Mouse (Mus musculus) kidney, postnatal 14 days (tissue): ENCODE results near the gene Ovca2.
A peak's percentile ranks its signal among the peaks of the same experiment; 100 is the strongest.

Experiments
- DNase-seq: peaks from one replicate; pipeline ENCODE4 v3.0.0; 2022; ENCODE audit warnings: mixed read lengths

Gene Ovca2

GRCm38 (mm10) chr11:75168590-75169361, 9.9 kb downstream of the Ovca2 start:
- peak; percentile 91 for DNase-seq

GRCm38 (mm10) chr11:75167643-75168589, 10.7 kb downstream of the Ovca2 start:
- peak; percentile 70 for DNase-seq

- peak; percentile 68 for DNase-seq
Measured at GRCm38 (mm10) chr11:75166861-75167642, 11.6 kb downstream of the Ovca2 start.

GRCm38 (mm10) chr11:75166193-75166842, 12.3 kb downstream of the Ovca2 start:
- DNase-seq, result peak; percentile 41

GRCm38 (mm10) chr11:75165441-75166192, 13.0 kb downstream of the Ovca2 start:
- DNase-seq, result peak; percentile 88

- DNase-seq, result no peak
Measured at GRCm38 (mm10) chr11:75164750-75165149, 13.9 kb downstream of the Ovca2 start.

GRCm38 (mm10) chr11:75164051-75164450, 14.6 kb downstream of the Ovca2 start:
- DNase-seq, result no peak

GRCm38 (mm10) chr11:75163379-75163778, 15.3 kb downstream of the Ovca2 start:
- DNase-seq, result peak; percentile 29

- DNase-seq, result no peak
Measured at GRCm38 (mm10) chr11:75162591-75163080, 16.0 kb downstream of the Ovca2 start.

GRCm38 (mm10) chr11:75161417-75162008, 17.1 kb downstream of the Ovca2 start:
- DNase-seq, result no peak

- no peak for DNase-seq
Measured at GRCm38 (mm10) chr11:75160954-75161353, 17.7 kb downstream of the Ovca2 start.

GRCm38 (mm10) chr11:75159564-75159963, 19.1 kb downstream of the Ovca2 start:
- peak; percentile 56 for DNase-seq

- DNase-seq, result peak; percentile 61
Measured at GRCm38 (mm10) chr11:75158432-75158831, 20.2 kb downstream of the Ovca2 start.

- peak; percentile 41 for DNase-seq
Measured at GRCm38 (mm10) chr11:75157901-75158300, 20.7 kb downstream of the Ovca2 start.

GRCm38 (mm10) chr11:75157037-75157436, 21.6 kb downstream of the Ovca2 start:
- DNase-seq, result peak; percentile 47

- no peak for DNase-seq
Measured at GRCm38 (mm10) chr11:75156416-75156815, 22.2 kb downstream of the Ovca2 start.

- DNase-seq, result no peak
Measured at GRCm38 (mm10) chr11:75155985-75156384, 22.6 kb downstream of the Ovca2 start.

- DNase-seq, result no peak
Measured at GRCm38 (mm10) chr11:75154053-75154585, 24.5 kb downstream of the Ovca2 start.

- peak; percentile 79 for DNase-seq
Measured at GRCm38 (mm10) chr11:75152603-75153557, 25.8 kb downstream of the Ovca2 start.
